Mouse (Mus musculus) heart, postnatal 14 days (tissue): ENCODE measurements around the gene Smim1. TPM values are rescaled to one million over a fixed set of nuclear protein-coding genes. Genes with fewer than 3 reads are reported as not detected.
A peak's percentile ranks its signal among the peaks of the same experiment; 100 is the strongest.

ENCODE experiments used
- DNase-seq, 2 experiments: peaks; one replicate each; pipeline ENCODE4 v3.0.0; 2021 to 2022
- intact Hi-C: fragments of 180-260 bp; cut with DNase I; formaldehyde crosslinking; loops from one replicate; pipeline ENCODE4 v1.15.1; 2025
- long read RNA-seq, 2 experiments: library from polyadenylated mRNA; stranded (forward); transcript quantifications; one replicate each; pipeline ENCODE4 v2.0.0; 2021
- total RNA-seq, 2 experiments: library from RNA; stranded (reverse); gene quantifications; 2 replicates each; pipeline ENCODE4 v1.2.3; 2021

Smim1 gene
- 1 to 10 TPM; 5.8 to 7.0 TPM for total RNA-seq
- long read RNA-seq, experiment 1, partial matches to known transcripts: 0 of 6 reads
- long read RNA-seq, experiment 1, other reads (novel, unspliced or antisense): 5 of 6 reads
- long read RNA-seq, experiment 2, partial matches to known transcripts: 0 of 1 reads
- long read RNA-seq, experiment 2, other reads (novel, unspliced or antisense): 1 of 1 reads

DNA sequence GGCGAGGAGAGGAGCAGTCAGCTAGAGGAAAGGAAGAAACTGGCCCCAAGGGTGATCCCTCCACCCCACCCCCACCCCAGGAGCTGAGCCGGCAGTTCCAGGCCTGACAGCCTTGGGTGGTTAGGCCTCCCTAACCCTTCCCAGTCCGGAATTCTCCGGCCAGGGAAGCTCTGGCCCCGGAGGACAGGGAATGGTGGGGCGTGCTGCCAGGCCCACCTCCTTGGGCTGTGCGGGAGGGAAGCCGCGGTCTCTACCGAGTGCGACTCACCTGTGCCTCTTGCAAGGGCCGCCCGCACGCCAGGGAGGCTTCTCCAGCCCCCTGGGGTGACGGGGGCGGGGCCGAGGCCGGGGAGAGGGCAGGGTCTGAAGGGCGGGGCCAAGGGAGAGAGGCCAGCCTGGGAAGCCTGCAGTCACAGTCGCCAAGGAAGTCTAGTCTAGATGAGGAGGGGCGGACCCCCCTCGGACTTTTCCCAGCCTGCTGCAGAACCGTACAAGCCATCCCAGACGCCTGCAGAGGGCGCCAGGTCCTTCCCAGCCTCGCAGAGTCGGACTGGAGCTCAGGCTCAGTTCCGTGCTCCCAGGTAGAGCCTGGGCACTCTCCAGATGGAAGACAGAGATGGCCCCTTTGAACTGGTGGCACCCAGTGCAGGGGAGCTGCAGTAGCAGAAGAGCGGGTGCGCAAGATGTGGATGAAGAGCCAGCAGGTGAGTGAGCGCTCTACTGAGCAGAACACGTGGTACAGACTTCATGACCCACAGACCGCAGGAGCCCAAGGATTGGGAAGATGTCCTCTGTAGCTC, at the start of gene Smim1:
Gene Smim1 (minus strand): TSS at position 590 of the 800 bp plus-strand sequence.
- DNase-seq: peak; percentile 72 to 76
- intact Hi-C loops: no loop called here

DNA sequence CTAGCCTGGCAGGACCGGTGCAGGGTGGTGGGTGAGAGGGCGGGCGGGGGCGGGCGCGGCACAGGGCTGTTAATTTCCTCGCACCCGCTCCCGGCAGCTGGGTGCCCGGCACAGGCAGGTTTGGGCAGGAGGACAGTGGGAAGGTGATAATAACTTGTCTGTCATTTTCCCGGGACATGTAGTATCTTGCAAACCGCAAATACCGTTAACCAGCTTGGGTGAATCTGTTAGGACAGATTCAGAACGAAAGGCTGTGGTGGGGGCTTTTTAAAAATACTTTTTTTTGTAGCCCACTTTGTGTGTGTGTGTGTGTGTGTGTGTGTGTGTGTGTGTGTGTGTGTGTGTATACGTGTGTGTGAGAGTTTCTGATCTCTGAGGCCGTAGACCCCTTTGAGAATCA, 45.9 kb upstream of the Smim1 start:
- DNase-seq: no peak
- intact Hi-C loops: no loop called here

DNA sequence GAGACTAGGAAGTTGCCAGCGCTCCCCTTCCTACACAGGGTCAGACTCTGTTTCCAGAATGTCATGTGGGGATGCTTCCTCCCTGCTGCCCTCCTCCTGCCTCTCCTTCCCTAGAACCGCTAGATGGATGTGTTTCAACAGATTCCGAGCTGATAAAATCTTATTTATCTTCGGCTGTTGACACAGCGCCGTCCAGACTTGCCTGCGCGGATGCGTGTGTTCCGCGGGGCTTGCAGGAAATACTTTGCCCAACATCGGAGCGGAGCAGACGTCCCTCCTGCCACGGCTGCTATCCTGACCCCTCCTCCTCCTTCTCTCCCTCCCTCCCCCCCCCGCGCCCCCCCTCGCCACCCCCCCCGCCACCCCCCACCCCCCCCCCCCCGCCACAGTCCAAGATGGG, 45.5 kb upstream of the Smim1 start:
- DNase-seq: no peak
- intact Hi-C loops: no loop called here

DNA sequence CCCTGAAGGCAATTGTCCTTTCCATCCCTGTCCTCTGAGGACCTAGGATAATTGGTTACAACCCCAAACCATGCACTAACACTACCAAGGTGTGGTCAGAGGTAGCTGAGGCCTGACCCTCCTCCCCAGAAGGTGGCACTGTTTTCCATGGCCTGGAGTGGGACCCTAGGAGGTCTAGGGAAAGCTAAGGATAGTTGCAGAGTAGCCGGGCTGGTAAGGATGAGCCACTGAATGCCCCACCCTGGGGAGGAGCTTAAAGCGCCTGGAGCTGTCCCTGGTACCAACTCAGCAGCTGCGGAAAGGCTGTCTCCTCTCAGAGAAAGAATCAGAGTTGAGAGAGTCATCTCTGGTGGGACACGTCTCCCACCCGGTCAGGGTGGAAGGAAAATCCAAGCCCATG, 44.9 kb upstream of the Smim1 start:
- intact Hi-C loops: no loop called here
- DNase-seq: peak; percentile 25 to 53

DNA sequence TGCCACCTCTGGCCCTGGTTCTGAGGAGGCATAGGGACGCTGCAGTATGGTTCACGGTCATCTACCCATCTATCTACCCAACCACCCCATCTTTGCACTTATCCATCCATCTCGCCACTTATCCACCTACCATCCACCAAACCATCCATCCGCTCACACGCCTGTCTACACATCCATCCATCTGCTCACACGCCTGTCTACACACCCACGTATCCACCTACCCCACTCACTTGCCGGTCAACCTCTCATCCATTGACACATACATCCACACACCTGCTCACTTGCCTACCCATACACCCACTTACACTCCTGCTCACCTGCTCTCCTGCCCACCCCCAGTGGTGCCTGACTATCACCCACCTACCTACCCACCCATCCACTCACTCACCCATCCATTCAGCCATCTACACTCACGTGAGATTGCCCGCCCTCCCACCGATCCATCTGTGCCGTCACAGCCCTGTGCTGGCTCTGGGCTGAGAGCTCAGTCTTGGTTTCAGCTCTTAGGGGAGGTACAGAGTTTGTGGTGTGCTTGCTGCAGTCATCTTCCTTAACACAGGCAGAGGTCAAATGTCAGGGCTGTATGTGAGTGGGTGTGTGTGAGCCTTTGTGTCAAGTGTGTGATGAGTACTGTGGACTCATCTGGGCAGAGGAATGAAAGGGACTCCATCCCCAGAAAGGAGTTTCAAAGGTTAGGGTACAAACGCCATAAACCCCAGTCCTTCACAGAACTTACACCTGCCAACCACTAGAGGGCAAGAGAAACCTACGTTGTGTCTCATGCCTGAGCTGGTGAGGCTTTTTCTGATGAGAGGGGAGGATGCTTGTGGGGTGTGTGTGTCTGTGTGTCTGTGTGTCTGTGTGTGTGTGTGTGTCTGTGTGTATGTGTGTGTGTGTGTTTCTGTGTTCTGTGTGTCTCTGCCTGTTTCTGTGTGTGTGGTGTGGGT, 39.1 kb upstream of the Smim1 start:
- intact Hi-C loops: loop anchor here (2.0 to 10.0 kb wide), 5 partner anchors 92 to 236 kb away; partner anchors contain the start of gene Arhgef16
- DNase-seq: no peak

DNA sequence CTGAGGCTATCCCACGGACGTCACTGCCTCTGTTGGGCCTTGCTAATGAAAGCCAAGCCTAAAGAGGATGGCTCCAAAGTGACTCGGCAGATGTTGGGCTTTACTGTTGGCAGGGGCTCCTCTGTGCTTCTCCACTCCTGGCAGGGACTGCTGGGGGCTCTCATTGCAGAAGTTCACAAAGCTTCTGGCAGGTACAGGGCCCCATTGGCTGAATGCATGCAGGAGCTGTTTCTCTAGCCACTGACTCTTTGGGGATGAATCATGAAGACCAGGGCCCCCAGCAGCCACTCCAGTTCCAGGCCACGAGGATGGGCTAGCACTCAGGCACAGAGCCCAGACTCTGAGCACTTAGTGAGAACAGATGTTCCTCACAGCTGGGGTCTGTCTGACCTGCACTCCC, 31.7 kb upstream of the Smim1 start:
- DNase-seq: peak; percentile 19 to 29
- intact Hi-C loops: no loop called here

DNA sequence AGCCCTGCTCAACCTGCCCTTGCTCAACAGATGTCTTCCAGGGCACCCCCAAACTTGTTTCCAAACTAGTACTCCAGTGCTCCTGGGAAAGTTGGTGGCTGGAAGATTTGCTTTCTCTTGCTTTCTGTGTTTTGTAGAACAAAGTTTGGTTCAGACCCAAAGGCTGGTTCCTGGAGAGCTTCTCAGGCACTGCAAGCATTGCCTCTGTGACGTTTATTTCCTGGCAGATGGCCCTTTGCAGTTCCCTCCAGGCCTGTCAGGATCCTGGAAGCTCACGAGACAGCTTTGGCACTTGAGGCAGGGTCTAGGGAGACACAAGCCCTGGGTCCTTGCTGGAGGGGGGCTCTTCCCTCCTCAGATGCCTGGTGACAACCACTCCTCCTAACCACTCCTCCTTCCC, 30.6 kb upstream of the Smim1 start:
- peak; percentile 25 to 43 for DNase-seq
- intact Hi-C loops: no loop called here

DNA sequence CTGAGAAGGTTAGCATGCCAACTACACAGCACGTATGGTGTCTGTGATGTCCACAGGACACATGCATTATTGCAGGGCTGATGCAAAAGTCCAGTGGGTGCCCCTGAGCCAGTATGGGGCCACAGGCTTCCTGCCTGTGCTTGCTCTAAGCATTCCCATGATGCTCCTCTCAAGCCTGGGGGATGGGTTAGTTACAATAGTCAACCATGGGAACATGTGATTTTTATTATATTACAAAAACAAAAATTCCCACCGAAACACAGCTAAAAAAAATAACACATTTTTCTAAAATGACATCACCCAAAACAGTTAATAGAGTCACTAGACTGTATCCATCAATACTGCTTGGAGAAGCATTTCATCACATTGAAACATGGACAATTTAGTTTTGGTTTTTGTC, 30.0 kb upstream of the Smim1 start:
- no peak for DNase-seq
- intact Hi-C loops: no loop called here

DNA sequence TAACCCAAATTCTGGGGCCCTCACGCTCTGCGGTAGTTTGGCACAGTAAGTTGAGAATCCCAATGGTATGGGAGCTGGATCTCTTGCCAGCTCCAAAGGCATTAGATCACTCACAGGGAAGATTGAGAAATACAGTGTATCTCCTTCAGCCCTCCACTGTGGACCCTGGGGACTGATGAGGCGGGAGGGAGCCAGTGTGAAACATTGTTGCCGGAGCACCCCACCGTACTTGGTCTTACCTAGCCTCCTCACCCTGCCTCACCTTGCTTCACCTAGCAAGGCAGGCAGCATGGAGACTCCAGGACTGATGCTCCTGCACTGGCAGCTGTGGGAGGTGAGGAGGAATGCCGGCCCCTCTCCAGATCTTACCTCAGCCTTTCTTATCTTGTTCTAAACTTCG, 29.5 kb upstream of the Smim1 start:
- peak in 1 of 2 experiments; percentile 19 for DNase-seq
- intact Hi-C loops: no loop called here

DNA sequence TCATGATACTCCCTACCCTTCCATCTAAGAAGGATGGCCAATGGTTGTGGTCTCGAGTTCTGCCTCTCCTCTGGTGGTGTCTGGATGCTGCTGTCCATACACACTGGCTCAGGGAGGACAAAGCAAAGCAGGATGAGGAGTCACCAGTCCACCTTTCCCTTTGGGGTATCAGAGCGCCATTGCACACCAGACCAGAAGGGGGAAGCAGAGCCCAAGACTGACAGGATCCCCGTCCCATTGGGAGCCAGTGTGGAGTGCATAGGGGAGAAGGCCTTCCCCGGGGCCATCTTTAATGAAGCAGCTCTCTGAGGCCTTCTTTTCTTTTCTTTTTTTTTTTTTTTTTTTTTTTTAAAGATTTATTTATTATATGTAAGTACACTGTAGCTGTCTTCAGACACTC, 27.0 kb upstream of the Smim1 start:
- intact Hi-C loops: no loop called here
- no peak for DNase-seq

DNA sequence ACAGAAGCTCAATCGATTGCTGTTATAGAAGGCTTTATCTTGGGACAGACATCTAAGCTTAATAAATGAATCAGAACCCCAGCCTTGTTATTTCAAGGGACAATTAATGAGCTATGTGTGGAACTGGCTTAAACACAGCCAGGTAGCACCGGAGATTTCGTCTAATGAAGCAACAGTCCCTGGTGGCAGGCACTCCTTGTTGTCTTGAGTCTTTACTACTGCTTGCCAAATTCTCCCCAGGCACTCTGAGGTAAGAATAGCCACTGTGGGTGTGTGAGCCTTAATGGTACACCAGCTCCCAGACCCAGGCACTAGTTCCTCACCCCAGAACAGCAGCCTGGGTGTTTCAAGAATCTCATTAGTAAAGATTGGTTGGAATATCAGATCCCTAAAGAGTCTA, 25.4 kb upstream of the Smim1 start:
- DNase-seq: no peak
- intact Hi-C loops: no loop called here

DNA sequence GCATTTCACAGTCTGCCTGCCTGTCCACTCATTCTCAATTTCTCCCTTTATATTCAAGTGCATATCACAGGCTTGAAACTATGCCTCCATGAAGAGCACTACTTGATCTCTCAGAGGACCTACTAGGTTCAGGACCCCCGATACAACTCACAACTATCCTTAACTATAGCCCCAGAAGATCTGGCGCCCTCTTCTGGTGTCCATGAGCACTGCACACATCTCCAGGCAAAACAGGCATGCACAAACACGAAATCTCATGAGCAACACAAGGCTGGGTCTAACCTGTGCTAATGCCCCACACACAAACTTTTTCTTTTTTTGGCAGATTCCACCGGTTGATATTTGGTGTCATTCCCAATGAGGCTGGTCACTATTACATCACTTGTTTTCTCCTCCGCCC, 19.8 kb upstream of the Smim1 start:
- intact Hi-C loops: no loop called here

DNA sequence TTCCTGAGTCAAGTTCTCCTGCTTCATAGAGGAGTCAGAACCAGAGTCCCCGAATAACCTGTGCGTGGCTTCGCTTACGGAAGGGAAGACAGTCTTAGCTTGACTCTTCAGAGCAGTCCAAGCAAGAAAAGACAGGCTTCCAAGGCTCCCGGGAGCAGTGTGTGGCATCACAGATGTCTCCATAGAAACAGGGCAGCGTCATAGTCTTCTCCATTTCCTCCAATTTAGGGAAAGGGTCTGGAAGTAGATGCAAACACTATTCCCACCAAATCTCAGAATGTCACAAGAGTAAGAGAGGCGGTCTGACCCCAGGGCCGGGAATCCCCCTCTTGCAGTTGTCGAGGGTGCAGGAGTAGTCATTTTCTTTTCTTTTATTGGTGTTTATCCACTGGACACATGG, 16.5 kb upstream of the Smim1 start, which contains the start of gene Ccdc27:
Gene Ccdc27 (minus strand): TSS at position 101 of the 400 bp plus-strand sequence.
- intact Hi-C loops: no loop called here
- no peak for DNase-seq

More for the DNA sequence above, 19.8 kb upstream of the Smim1 start:
- no peak for DNase-seq

DNA sequence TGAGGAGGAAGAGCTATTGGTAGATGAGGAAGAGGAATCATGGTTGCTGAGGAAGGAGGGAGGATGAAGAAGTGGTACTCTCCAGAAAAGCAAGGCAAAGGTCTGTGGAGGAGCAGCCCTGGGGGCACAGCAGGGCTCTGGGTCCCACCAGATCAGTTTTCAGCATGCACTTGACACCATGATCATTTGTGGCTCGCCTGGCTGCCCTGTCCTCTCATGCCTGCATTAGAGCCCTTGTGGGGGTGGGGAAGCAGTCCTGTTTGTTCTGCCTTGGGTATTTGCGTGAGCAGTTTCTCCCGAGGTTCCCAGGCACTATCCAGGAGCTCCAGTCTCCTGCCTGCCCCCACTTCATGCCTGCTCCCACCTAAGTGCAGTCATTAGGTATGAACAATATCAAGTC, 11.1 kb upstream of the Smim1 start:
- intact Hi-C loops: no loop called here

DNA sequence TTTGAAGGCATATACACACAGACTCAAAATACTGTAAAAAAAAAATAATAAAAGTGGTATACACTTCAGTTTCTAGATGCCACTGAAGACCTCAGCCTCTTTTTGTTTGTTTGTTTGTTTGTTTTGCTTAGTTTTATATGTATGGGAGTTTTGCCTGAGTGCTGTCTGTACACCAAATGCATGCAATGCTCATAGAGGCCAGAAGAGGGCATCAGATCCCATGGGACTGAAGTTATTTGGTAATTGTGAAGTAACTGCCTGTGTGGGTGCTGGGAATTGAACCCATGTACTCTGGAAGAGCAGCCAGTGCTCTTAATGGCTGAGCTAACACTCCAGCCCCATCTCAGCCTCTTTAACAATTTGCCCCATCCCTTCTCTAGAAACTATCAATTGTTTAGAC, 2.6 kb upstream of the Smim1 start:
- DNase-seq: no peak
- intact Hi-C loops: no loop called here

More for the DNA sequence above, 11.1 kb upstream of the Smim1 start:
- no peak for DNase-seq

DNA sequence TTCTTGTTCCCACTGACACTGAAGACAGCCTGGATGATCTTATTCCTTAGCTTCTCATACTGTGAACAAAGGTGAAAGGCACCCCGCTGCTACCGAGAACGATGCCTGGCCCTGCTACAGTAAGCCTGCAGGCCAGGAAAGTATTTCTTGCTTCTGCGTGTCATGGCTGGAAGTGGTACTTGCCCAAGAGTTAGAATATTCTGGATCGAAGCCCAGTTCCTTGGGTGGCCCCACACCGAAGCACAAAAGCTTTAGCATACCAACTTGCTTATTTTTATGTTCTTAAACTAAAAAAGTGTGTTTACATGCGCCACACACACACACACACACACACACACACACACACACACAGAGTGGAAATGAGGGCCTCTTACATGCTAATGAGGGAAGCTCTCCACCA, 2.0 kb upstream of the Smim1 start:
- intact Hi-C loops: no loop called here
- no peak for DNase-seq

DNA sequence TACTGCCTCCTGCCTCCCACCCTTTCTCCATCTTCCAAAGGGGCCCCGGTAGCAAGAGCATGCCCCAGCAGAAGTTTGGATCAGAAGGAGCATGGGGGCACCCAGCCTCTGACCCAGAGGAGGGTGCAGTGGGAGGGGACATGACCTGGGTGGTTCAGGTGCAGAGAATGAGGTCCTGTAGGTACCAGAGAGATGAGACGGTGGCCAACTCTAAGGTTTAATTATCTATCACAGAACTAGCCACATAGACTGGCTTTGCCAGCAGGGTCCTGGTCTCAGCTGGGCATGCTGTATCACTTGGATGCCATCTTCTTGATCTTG, 371 bp upstream of the Smim1 start:
- DNase-seq: no peak
- intact Hi-C loops: no loop called here

DNA sequence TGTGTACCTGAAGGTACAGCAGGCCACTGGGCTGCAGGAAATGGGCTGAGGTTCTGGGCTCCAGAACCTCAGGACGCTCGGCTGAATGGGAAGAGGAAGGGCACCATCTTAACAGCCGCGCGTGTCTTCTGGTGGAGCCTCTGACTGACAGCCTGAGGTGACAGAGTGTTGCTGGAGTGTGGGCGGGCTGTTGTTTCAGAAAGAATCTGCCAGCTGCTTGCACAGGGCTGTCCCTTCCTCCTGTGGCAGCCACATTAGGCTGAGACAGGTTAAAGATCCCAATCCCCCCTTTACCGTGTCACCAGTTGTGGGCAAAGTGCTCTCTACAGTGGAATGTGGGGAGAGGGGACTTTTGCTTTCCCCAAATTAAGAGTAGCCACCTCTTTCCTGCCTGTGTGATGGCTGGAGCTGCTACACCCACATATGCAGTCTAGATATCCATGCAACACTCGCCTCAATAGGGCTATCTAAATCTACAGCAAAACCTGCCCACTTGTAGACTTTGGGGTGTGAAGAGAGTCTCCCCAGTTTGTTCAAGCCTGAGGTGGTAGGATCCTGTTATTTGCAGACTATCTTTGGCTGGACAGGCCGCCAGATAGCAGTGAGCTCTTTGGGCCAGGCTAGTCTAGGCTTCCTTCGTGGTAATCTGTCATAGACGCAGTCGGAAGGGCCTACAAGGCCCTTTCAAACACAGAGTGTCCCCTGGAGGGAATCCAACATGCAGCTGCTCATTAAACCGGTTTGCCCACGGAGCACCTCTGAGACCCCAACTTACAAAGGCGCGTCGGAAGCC, 1.1 kb downstream of the Smim1 start:
- no peak for DNase-seq
- intact Hi-C loops: no loop called here

DNA sequence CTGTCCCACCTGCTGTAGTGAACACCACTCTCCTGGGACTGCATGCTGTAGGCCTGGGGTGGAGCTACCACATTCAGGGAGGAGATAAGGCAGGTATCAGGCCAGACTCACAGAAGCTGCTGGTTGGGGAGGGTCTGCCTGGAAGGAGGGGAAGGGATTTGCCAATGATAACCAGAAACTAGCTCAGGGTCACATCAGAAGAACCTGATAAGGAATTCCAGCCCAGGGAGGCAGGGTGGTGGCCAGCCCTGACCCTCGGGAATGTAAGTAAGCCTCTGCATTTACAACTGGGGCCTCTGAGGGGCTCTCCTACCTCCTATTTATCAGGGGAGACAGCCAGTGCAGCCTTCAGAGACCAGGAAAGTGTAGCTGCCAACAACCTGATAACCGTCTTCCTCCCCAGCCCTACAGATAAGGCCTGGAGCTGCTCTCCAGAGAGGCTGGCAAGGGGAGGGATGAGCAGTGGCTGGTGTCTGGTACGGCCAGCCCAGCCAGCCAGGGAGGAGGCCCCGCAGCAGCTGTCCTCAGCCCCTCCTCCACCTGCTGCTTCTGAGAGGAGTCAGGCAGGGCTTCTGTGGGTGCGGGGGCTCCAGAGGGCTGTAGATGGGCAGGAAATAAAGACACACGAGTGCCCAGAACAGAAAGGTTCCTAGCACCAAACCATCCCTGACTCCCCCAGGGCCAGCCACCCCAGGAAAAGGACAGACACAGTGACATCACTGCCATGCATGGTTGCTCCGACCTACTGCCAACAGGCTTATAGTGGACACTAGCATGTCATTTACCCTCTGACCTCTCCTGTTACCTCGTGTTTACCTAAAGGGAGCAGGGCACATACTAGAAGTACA, 2.1 kb downstream of the Smim1 start:
- intact Hi-C loops: no loop called here

More for the DNA sequence above, 2.1 kb downstream of the Smim1 start:
- DNase-seq: no peak
